Mouse (Mus musculus): ENCODE results near the gene Ptchd3.

Gene Ptchd3

DNA sequence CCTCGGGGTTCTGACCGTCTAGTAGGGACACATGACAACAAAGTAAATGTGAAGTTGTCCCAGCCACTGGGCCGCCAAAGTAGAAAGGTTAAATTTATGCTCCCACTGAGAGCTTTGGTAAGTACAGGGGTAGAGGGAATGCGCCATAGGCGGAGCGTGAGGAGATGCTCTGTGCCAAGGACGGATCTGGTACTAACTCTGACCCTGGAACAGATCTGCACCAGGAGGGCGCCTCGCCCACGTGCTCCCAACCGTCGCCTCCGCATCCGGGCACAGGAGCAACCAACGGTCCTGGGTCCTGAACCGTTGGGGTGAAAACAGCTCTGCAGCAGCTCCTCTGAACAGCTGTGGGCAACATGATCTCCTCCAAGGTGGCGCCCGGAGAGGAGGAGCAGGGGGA lies at the start of gene Ptchd3:
TSS of gene Ptchd3 (plus strand) at position 301 of the 400 bp plus-strand sequence.
- no peak for DNase-seq (ENCODE audit: low spot score)

DNA sequence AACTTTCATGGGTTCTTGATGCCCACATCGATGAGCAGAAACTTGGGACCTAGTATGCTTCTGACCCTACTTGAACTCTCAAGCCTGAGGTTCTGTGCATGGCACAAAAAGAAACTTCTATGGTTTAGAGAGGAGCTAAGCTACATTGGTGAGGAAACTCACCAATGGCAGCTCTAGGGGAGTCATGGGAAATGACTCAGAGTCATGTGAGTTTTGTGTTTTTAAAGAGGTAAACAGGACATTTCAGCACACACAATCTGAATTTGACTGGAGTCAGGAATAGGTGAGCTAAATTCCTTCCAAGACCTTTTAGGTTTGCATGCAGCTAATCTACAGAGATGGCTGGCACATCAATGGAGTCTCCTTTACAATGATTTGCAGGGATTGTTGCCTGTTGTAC lies 48.2 kb upstream of the Ptchd3 start:
- DNase-seq (ENCODE audit: low spot score), result no peak

DNA sequence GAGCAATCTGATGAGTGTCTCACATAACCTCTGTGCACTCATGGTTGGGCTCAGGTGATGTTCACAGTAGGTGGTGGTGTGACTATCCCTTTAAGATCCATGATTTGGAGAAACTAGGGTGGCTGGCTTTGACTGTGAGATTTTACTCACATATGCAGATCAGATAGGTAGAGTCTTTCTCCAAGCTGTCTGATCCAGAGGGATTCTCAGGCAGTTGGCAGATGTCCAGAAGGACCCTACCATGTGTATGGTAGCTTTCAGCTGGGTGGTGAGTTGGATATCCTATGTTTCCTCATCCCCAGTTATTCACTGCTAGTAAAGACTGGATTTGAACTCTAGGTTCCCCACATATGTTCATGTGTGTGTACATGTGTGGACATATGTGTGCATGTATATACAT lies 42.6 kb upstream of the Ptchd3 start:
- DNase-seq (ENCODE audit: low spot score), result no peak

DNA sequence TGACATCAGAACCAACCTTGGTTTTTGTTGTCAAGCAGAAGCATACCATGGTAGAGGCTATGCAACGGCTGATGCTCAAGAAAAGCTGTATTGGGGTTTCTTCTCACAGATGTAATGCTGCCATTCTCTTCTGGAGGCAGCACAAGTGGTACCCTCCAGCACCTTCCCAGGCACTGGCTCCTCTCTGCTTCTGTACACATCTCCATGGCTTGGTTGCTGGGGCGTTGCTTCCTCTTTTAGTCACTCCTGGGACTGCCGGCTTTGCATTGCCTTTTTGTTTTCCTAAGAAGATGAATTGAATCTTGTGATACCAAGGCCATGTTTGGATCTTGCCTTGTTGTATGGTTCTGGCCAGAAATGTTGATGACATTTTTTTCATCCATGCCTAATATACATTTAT lies 40.5 kb upstream of the Ptchd3 start:
- no peak for DNase-seq (ENCODE audit: low spot score)

DNA sequence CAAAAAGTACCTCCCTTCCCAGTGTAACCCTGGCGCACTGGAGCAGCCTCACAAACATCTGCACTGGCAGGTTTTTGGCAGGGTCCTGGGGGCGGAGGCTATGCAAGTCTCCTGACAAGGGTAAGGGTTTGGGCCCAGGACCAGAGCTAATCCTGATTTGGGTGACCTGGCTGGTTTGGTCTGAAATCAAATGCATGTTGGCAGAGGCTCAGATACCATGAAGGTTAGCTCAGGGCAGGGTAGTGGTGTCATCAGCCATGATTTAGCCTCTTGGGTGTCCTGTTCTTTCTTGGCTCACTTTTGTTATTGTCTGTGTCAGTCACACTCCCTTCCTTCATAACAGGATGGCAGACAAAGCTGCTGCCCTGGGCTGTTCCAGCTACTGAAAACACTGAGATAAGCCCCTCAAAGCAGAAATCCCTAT lies 39.4 kb upstream of the Ptchd3 start:
- no peak for DNase-seq (ENCODE audit: low spot score)

DNA sequence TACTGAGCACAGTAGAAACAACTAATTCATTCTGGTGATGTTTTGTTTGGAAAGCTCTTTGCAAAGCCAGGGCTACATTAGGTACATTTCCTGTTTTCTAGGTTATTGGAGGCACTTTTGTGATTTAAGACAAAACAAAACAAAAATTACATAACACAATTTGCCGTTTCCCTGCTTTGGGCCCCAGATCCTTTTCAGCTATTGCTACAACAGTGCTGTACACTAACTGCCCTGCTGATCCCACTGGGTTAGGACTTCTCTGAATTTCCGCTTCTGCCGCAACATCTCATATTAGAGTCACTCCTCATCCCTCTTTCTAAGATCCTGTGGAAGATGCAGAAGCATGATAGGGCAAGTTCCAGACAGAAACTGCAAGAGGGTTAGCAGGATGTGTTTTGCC lies 38.6 kb upstream of the Ptchd3 start:
- no peak for DNase-seq (ENCODE audit: low spot score)

DNA sequence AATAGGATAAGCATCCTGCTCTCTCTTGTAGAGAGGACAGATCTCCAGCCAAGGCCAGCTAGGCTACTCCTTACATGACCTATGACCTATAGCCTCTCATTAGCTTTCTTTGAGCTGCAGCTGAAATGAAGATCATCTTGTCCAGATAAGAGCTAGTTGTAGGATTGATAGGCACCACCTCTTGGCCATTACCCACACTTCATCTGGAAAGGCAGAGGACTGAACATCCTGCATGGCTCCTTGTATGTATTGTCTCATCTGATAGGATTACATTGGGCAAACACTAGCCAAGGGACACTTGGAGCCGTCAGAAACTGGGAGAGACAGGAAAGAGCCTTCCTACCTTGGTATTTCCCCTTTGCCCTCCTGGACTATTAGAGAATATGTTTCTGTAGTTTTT lies 38.1 kb upstream of the Ptchd3 start:
- DNase-seq (ENCODE audit: low spot score), result no peak

DNA sequence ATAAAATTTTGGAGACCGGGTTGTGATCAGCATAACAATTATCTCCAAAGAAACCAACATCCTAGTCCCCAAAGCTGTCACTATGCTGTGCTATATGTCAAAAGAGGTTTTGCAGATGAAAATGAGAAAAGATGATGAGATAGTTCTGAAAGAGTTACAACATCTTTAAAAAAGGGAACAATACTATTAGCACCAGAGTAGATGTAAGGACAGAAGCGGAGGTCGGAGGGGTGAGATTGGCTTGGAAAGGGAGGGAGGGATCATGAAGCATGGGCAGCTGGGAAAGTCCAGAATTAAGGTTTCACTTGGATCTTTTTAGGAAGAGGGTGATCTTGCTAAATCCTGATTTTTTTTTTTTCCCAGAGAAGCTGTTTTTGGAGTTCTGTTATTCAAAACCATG lies 36.5 kb upstream of the Ptchd3 start:
- no peak for DNase-seq (ENCODE audit: low spot score)

DNA sequence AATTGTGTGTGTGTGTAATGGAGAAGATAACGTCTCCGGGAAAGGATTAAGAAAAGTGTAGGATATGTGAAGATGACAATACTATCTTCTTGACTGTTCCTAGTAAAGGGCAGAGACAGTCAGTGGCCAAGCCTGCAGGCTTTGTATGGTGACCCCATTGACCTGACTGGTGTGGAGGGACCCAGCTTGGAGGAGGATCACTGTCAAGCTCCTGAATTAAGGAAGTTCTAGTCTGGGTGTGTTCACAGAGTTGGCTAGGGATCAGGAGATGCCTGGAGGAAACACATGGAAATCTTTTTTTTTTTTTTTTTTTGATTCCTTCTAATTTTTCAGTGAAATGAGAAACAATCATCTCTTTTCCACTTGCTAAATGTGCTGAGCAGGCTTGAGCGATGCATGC lies 35.9 kb upstream of the Ptchd3 start:
- DNase-seq (ENCODE audit: low spot score), result no peak

DNA sequence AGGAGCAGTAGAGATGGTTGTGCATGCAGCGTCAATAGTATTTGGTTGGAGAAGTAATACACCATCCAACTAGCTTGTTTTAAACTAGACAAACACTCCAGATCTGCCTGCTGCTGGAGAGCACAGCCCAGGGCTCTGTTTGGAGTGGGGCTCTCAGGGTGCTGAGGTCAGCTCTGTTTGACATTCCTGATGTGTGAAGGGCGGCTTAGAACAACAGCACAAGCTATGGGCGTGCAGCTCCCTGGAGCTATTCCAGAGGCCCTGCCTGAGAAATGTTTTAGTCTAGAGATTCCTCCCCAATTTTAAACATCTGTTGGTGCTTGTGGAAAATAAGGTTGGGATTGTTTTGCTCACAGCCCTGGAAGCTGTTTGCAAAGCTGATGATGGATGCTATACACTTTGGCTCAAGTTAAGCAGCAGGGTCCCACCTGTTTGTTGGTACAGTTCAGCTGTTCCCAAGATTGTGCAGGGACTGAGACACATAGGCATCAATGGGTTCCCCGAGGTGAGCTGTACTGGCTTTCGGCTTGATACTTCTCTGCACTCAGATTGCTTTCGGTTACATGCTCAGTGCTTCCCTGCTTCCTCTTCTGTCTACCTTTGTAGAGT lies 35.4 kb upstream of the Ptchd3 start:
- no peak for DNase-seq (ENCODE audit: low spot score)

DNA sequence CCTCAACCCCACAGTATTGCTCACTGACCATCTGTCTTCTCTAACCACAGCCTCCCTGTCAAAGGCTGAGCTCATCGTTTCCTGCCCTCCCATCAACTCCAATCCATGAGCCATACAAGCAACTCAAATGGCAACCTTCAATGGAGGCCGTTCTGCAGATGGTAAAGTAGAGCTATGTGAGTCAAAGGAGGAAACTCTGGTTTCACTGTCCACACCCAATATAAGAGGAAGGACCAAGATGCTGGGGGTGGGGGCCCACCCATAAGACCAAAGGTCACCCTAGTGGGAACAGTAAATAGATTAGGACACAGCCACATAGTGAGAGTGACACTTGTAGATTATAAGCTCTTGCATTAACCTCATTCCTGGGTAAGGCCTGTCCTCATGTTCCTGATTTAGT lies 34.1 kb upstream of the Ptchd3 start:
- no peak for DNase-seq (ENCODE audit: low spot score)

DNA sequence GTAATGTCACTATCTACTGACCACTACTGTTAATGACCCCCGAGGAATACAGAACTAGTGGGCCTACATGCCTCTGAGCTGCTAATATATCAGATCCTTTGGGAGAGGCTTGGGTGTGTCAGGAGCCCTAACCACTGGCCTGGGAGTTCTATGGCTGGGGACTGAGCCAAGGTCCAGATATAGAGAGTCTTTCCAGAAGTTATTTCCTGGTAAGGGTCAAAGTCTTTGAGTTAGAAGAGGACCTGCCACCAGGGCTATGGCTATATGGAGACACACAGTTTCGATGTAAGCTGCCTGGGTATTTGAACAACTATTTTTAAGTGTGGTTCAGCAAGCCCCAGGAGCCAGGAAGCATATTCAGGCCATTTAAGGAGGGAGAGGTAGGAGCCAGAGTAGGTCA lies 31.5 kb upstream of the Ptchd3 start:
- DNase-seq (ENCODE audit: low spot score), result no peak

DNA sequence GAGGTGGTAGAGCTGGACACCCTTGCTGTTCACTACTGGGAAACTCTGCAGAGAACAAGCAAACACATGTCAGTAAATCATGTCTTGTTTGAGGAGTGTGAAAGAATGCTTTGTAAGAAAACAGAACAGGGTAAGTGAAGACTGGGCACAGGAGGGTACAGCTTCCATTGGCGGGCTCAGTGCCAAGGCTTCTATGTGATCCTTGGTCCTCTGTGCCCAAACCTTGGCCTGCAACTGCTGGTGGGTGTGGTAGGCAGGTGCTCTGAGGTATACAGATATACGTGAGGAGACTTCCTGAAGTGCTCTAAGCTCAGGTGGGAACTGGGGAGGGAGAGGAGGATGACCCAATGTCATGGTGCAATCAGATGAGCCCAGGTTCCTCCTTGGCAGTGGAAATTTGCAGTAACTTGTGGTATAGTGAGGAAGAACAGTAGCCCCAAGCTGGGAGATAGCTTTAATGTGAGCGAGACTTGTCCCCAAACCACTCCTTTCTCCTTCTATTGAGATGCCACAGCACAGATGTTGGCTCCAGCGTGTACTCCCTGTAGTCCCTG lies 30.2 kb upstream of the Ptchd3 start:
- no peak for DNase-seq (ENCODE audit: low spot score)

DNA sequence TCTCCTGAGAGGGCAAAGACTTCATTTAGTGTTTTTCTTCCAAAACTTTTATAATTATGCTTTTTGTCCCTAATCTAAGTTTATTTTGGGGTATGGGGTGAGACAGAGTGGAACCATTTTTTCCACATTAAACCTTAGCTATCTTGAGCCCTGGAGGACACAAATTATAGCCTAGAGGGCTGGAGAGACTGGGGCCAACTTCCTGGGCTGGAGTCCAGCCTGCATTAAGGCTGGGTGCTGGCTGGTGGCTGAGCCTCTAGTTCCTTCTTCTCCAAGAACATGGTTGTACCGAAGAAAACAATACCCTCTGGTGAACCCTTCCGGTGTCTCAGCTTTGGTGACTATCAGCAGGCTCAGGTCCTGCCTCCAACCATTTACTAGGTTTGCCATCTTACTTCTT lies 27.3 kb upstream of the Ptchd3 start:
- no peak for DNase-seq (ENCODE audit: low spot score)

DNA sequence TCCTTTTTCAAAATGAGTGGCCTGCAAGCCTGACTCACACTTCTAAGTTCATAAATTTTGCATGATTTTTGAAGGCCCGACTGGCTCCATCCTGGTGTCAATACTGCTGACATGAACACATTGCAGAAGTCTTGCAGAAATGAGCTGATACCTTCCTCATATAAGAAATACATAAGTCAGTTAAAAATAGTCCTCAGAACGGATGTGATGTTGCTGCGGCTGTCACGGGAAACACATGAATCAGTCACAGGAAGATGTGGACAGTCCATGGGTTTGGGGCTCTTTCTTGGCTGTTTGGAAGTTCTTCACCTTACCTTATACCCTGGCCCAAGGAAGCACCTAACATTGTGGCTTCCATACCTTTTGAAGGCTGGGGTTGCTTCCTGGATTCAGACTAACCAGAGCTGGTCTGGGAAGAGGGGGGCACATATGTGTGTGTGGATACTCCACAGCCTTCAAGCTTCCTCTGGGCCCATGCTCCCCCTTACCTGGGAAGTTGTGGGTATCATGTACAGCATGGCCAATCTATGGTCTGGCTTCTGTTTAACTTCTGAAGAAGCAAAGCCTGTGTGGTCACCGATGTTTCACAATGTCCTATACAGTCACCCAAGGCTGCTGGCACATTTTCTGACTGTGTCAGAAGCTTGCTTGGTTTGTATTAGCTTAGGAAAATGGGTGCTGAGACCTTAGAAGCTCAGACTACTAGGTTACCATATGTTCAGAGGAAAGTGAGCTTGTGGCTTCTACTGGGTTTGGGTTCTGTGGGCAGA lies 25.6 kb upstream of the Ptchd3 start:
- DNase-seq (ENCODE audit: low spot score), result no peak

DNA sequence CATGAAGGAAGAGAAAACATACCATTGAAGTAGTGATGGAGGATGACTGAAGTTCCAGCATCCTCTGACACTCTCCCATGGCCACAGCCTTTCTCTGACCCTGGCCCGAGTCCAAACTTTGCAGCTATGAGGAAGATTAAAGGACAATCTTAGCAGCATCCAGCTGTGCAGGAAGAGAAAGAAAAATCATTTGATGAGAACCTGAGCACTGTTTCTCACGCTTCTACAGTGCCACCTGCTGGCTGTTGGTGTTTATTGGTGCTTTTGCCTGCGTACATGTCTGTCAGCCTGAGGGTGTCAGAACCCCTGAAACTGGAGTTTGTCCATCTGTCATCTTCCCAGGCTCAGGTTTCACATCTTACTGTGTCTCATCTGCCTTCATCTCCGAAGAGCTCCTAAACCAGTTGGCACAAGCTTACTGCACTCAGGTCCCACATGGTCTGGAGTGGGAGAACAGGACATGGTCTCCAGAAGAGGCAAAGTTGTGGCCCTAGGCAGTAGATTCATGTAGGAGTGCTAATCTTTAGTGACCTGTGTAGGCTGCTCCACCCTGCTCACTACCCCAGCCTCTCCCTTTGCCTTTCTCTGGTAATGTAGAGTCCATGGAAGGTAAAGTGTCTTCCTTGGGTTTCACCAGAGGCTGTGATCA lies 21.7 kb upstream of the Ptchd3 start:
- DNase-seq (ENCODE audit: low spot score), result peak; percentile 89

DNA sequence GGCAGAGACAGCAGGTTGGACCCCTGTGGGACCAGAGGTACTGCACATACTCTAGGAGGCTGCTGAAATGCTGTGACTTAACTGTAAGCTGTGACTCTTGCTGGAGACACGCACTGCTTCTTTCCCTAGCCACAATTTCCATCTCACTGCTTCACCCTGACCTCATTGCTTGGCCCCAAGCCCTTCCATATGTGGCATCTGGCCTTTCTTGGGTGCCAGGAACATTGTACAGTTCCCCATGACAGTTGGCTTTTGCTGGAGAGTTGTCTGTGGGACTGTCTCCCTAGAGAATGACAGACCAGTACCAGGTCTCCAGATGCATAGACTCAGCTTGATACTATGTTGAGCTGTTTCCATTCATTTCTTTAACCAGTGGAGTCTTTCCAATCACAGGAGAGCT lies 21.2 kb upstream of the Ptchd3 start:
- peak; percentile 68 for DNase-seq (ENCODE audit: low spot score)

DNA sequence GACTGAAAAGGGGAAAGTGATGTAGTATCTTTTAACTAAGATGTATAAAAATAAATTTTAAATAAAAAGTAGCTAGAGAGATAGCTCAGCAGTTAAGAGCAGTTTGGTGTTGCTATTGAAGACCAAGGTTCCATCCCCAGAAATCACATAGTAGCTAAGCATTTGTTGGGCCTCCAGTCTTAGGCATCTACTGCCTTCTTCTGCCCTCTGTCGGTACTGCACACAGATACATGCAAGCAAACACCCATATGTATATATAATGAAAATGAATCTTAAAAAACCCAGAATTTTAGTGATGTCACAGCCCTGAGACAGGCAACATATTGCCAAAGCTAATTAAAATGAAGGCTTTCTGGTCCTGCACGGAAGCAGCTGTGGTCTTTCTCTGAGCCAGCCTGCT lies 15.9 kb downstream of the Ptchd3 start:
- DNase-seq (ENCODE audit: low spot score), result no peak

DNA sequence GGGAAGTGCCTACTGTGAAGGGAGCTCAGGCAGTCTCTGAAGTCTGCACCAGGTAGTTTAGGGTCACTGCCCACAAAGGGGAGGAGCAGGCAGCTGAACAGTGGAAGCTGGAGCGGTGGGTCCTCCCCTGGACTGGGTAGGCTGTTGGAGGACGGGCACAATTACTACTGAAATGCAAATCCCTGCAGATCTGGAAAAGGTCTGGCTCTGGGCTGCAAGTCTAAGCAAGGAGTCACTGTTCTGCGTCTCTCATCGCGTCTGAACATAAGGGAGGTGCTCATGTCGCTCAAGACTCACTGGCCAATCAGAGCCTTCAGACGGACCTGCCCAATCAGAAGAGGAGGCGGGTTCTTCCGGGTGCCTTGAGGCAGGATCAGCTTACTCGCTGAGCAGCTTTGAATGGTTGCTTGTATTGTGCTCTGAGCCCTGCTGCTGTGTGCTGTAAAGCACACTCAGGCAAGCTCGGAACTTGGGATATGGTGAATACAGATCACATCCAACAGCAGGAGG lies 17.8 kb downstream of the Ptchd3 start:
- peak; percentile 36 for DNase-seq (ENCODE audit: low spot score)

All from MN1 (cell line).